Mouse (Mus musculus) heart, adult 2 months (tissue): ENCODE measurements at regions not wholly inside any gene's neighbourhood (a gene's known extent, or its start where the extent isn't known, plus 50 kb on each side); places are given as distances from the start of the nearest gene placed in this dataset.

Experiments used
- CTCF ChIP-seq: fragments of 200-600 bp; IDR thresholded peaks from 2 replicates; pipeline ENCODE4 v1.8.1; 2022; ENCODE audit warnings: antibody characterized with exemption, mild to moderate bottlenecking, moderate library complexity
- EP300 ChIP-seq: fragments of 200-500 bp; IDR thresholded peaks from 2 replicates; pipeline ENCODE4 v1.6.1; 2011; ENCODE audit warnings: low read depth, low read length, control low read depth; ENCODE audit not compliant: insufficient read depth
- POLR2A ChIP-seq: fragments of 200-500 bp; IDR thresholded peaks from 2 replicates; pipeline ENCODE4 v1.6.1; 2011; ENCODE audit warnings: mild to moderate bottlenecking, low read depth, low read length, control low read depth; ENCODE audit not compliant: insufficient read depth

GRCm38 (mm10) chr8:34625670-34626069, 514.1 kb upstream of the Gm10131 start:
- TF ChIP-seq CTCF (no peak), POLR2A (no peak), EP300 (no peak)
